Mouse (Mus musculus): ENCODE measurements at regions not wholly inside any gene's neighbourhood (a gene's known extent, or its start where the extent isn't known, plus 50 kb on each side); places are given as distances from the start of the nearest gene placed in this dataset.

DNA sequence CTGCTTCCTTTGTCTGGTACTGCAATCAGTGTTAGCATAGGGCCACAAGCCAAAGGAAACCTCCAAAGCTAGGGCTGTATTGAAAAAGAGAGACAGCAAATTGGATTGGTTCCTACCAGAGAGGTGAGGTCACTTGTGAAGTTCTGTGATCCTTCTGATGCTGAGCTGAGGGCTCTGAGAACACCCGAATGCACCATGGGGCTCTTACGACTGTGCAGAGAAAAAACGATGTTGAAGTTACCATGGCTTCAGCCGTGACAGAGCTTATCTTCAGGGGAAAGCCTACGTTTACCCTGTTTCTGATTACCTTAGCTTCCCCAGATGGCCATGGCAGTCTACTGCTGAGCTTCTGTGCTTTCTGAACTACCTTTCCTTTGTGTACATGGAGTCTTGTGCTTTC is 53.9 kb upstream of the Fmo9 start:
- no peak for DNase-seq (ENCODE audit: low spot score)

DNA sequence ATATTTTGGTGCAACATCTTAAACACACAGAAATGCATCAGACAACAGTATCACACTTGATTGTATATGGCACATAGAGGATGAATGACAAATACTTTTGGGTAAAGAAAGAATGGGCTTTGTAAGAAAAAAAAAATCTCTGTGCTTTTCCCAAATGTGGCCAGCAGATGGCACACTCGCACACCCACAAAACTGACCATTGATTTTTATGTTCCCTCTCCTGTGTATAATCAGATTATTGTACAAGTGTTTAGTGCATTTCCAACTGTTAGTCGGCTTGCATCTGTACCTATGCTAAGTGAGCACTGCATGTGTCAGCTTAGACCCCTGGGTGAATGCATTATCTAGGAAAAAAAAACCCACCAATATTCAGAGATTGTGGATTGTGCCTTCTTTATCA is 56.4 kb upstream of the Fmo9 start:
- DNase-seq (ENCODE audit: low spot score) = no peak

DNA sequence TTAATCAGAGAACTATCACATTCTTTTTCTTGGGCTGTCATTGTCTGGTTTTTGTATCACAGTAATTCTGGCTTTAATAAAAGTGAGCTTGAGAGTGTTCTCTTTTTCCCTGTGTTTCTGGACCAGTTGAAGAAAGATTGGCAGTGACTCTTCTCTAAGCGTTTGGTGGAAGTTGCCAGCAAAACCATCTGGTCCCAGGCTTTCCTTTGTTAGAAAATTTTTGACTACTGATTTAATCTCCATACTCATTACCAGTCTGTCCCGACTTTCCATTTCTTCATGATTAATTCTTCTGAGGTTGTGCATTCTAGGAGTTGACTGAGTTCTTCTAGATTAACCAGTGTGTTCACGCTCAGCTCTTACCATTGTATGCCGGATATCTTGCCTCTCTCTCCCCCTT is 68.6 kb upstream of the Fmo9 start:
- DNase-seq (ENCODE audit: low spot score) = no peak

DNA sequence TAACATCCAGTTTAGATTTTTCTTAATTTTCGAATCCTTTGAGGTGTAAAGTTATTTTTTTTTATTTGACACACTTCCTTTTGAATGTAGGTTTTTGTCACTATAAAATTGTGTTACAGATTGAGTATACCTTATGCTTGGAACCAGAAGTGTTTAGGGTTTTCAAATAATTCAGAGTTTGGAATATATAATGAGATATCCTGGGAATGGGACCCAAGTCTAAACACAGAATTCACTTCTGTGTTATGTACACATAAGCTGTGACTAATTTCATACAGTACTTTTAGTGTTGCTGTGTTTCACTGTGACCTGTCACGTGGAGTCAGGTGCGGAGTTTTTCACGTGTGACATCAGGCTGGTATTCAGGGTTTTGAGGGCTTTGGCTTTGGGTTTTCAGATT is 69.1 kb upstream of the Fmo9 start:
- DNase-seq (ENCODE audit: low spot score) = no peak

DNA sequence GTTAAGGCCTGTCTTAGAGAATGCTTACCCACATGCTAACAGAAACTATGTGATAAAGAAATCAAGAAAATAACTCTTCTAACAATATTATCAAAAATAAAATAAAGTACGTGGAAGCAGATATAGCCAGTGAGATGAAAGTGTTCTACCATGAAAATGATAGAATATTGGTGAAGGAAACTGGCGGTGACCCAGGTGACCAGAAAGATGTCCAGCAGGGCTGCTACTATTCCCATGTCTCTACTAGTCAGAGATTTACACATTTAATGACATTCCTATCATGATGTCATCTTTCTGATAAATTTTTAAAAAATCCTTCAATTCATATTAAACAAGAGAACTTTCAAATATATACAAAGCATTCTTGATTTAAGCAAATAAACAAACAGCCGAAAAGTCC is 69.8 kb upstream of the Fmo9 start:
- no peak for DNase-seq (ENCODE audit: low spot score)

DNA sequence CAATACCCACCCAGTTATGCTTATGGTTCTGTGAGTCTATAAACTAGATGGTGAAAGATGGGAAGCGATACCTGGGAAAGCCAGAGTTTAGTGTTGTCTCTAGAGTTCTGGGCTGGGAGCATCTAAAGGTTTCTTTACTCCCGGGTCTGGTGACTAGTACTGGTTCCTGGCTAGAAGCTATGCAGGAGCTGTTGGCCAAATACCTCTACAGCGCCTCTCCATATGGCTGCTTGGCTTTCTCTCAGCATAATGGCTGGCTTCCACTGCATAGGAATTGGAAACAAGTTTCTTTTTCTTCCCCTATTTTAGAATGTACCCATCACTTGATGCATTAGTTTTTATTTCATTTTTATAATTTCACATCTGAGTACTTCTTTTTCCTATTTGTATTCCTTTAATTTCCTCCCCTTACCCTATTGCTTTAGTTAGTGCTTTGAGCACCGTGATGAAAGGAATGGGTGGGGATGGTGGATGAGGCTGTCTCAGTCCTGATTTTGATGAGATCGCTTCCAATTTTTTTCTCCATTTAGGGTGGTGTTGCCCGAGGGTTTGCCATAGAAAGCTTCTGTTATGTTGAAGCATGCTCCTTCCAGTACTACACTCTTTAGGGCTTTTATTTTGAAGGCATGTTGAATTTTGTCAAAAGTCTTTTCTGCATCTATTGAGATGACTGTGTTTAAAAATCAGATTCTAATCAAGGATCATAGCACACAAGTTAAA is 71.5 kb upstream of the Fmo9 start:
- DNase-seq (ENCODE audit: low spot score) = no peak

DNA sequence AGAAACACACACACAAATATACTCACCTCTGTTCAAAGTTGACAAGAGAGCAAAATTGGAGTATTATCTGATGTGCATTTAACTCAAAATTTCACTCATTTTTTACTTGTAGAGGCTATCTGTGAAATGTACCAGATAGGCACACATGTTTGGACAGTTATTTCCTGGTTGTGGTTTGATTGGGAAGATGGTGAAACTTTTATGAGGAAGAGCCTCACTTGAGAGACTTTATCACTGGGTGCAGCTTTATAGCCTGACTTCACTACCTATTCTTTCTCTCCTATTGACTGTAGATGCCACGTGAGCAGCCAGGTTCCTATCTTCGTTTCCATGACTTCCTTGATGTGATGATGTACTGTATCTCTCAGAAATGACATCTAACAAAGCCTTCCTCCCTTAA is 77.3 kb upstream of the Fmo9 start:
- DNase-seq (ENCODE audit: low spot score) = no peak

DNA sequence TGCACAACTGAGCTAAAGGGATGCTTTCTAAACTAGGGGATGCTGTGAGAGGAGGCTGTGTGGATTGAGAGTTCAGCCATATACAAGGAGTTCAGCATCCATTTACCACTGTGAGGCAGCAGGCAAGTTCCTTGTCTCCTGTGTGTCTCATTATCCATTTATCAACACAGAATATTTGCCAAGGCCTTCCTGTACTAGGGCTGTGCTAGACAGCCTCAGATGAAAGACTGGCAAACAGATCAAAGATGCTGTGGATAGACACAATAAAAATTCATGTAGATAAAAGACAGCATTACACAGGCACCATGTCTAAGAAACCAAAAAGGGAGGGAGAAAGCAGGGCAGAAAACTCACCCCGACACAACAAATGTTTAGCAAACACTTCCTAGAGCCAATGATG is 91.5 kb upstream of the Fmo9 start:
- DNase-seq (ENCODE audit: low spot score) = no peak

DNA sequence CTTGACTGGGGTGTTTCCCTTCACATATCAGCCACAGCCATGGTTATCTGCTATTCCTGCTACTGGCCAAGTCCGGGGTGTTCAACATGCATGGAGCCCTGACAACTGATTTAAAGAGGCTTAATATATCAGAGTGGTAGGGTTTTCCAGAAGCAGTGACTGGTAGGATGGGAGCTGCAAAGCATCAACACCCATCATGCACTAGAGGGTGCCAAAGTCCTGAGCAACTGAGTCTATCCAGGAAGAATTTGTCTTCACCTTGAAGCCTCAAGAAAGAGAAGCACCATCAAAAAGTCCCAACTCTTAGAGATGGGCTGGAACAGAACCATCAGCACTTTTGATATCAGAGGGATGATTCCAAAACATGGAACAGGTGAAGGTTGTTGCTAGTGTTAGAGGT is 100.5 kb upstream of the Fmo9 start:
- DNase-seq (ENCODE audit: low spot score) = peak; percentile 19

DNA sequence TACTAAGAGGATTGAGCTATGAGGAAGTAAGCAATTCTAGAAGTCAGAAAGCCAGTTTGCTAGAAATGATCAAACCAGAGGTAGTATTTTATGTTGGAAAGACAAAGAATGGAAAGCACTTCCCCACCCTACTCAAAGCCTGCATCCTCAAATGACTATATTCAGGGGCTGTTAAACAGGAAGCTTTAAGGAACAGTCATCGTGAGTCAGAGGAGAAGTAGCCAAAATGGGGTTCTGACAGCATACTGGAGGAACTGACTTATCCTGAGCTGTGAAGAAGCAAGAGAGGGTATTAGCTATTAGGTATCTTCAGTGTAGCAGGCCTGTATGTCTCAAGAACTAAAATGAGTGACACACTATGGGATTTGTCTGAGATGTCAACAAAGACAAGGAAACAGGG is 106.3 kb upstream of the Fmo9 start:
- no peak for DNase-seq (ENCODE audit: low spot score)

DNA sequence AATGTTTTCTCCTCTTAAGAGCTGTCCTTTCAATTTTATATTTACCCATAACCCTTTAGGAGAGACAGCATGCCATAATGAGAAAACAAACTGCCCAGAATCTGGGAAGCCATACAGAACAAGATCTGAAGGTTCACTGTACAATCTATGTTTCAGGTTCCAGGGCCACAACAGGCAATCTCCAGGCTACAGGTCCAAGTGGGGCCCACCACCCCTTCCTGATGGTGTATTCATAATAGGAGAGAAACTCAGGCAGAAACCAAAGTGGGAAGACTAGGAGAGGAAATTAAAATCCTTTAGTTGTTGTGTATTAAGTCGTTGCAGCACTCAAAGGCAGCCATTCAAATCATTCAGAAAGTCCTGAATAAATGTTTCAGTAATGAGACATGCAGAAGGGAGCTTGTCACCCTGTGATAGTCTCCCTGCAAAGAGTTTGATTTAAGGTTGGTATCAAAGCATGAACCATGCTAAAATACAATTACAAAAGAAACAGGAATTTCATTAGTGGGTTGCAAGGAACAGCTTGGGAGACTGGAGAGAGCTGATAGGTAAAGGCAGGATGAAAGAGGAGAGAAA is 107.3 kb upstream of the Fmo9 start:
- no peak for DNase-seq (ENCODE audit: low spot score)

DNA sequence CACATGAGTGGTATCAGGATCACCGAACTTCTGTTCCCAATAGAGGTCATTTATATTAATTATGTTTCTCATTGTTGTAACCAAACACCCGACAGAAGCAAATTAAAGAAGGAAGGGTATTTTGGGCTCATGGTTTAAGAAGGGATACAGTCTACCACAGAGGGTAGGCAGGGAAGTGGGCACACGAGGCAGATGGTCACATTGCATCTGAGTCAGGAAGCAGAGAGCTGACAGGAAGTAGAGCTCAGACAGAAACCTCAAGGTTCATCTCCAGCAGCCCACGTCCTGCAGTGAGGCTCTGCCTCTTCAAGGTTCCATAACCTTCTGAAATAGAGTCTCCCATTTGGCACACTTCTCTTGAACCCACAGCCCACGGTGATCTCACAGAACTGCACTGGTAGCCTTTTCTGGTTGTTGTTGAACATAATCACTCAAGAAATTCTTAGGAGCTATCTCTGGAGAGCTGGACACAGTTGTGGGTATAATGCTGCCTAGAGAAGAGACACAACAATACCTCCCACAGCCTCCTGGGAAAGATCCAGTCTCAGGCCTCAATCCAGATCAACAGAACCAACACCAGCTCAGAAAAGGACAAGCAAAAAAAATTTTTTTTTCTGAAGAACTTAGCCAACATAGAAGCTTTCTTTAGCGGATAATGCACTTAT is 111.5 kb upstream of the Fmo9 start:
- DNase-seq (ENCODE audit: low spot score) = no peak

DNA sequence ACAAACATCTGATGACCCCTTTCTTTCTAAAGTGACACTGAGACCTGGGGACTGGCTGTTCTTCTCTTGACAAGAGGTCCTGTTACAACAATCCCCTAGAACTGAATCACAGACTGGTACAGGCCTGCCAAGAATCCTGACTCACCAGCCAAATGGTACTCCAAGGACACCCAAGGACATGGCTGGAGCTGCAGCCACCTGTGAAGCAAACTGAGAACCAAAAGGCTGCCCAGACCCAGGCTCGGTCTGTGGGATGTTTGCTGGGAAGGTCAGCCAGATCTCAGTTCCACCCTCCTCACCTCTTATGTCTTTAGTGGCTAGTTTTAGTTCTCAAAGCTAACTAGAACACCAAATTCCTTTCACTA is 112.1 kb upstream of the Fmo9 start:
- DNase-seq (ENCODE audit: low spot score) = no peak

DNA sequence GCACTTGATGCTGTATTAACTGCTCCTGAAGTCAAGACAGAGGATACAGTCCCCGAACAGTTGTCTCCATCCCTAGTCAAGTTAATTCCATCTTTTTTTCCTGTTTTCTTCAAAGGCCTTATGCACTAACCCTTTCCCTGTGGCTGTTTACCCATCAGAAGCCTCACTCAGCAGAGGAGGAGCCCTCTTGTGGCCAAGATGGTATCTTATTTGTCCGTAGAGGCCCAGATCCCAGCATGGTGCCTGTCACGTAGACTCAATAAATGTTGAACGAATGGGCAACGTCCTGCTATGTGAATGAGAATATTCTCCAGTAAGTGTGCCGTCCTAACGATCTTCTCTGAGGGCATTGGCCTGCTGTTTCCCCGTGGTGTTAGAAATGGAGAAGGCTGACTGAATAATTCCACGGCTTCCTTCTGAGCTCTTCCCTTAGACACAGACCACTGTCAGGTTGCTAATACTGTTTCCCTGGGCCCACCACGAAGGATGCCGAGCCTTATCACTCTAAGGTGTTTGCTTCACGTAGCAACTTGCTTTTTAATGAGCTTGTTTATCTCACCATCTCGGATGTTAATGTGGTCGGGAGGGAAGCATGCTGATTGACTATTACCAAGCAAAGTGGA is 113.1 kb upstream of the Fmo9 start:
- DNase-seq (ENCODE audit: low spot score) = no peak

DNA sequence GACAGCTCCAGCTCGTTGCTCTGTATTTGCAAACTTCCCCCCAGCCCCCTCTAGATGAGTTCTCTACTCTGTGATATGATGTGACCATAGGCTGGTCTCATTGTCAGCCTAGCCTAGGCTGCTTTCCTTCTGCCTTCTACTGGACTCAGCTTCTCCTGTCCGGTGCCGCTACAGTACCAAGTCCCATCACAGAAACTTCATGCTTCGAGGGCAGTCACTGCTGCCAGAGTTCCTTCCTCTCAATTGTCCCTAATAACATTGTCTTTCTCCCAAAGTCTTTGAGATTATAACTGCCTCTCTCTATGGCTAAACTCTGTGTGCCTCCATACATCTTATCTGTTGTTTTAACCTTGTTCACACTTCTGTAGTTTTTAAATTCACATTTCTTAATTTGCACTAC is 114.0 kb upstream of the Fmo9 start:
- no peak for DNase-seq (ENCODE audit: low spot score)

DNA sequence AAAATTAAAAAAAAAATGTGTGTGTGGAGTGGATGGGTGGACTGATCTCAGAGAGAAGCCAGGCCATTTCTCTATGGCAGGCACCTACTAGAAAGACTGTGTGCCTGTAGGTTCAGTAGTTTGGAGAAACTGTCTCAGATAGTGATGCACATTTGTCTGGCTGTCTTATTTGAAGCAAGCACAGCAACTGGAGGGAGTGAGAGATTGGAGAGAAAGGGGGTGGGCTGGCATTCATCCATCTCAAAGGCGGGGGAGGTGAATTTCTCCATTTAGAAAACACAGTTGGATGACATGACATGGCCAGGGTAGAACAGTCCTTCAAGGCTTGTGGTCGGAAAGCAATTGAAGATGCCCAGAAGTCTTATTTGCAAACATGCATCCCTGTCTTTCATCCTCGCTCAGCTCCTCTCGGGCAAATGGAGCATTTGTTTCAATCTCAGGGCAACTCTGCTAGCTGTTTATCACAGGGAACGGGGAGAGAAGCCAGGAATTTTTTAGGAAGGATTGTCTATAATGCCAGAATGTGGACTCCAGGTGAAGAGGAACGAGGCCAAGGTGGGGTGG is 114.8 kb upstream of the Fmo9 start:
- no peak for DNase-seq (ENCODE audit: low spot score)

DNA sequence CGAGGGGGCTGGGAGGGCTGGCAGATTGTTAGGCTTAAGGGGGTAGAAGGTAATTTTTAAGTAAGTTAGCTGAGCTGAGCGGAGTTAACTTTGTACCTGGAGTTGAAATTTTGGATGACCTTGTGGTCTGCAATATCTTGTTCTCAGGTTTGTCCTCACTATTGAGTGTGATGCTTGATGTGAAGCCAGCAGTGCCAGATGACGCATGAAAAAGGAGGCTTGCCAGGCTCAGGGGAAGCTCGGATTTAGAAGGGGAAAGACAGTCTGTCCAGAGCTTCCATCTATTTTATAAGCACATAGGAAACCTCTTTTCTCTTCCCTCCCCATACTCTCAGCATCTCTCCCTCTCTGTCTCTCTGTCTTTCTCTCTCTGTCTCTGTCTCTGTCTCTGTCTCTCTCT is 115.3 kb upstream of the Fmo9 start:
- no peak for DNase-seq (ENCODE audit: low spot score)

DNA sequence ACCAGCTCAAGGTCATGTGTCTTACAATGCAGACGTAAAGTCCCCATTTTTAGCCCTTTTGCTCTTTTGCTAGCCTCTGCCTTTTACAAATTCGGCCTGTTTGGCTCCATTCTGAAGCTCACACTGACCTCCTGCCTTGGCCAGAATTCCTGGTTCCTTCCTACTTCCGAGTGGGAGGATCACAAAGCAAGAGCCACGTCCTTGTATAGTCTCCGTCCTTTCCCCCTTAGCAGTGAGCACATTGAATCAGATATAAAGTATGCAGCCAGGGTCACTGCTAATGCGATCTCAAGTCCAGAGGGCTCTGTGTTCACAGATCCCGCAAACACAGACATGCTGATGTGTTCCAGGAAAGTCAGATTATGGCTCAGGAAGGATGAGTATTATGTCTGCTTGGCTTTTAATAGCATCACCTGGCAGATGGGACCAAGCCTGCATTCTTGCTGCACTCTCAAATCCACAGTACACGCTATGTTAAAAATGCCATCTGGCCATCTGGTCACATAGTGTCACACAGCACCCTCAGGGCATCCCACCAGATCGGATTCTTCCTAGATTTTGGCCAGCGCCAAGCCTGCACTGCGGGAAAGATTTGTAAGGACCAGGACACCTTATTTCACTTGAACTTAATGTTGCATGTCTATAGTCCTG is 119.4 kb upstream of the Fmo9 start:
- DNase-seq (ENCODE audit: low spot score) = no peak

DNA sequence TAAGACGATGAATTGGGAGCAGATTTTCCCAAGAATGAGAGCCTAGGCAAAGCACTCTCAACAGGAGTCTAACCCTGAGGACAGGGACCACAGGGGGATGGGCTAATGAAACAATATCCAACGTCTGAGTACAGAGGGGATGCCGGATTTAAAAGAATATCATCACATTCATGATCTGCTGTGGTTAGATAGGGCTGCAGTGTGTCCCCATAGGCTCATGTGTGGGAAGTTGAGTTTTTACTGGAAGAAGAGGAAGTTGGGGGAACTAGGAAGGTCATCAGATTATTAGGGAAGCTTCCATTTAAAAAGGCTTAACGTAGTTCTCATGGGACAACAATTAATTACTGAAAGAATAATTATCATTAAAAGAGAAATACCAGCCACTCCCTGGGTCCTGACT is 120.3 kb upstream of the Fmo9 start:
- DNase-seq (ENCODE audit: low spot score) = no peak

DNA sequence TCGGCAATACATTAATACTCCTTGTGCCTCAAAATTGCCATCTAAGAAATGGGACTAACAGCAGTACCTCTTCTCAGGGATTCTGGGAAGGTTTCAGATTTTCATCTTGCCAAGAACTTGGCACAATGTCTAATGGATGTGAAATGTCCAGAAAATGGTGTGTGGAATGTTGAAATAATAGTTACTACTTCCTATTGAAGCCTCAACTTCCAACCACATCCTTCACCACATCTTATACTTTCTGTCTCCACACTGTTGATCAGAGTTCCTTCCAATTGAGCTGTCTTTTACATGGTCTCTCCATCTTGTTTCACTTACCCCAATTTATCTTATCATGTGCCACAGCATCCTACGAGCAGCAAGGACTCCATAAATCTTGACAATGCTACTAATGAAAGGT is 122.3 kb upstream of the Fmo9 start:
- no peak for DNase-seq (ENCODE audit: low spot score)

DNA sequence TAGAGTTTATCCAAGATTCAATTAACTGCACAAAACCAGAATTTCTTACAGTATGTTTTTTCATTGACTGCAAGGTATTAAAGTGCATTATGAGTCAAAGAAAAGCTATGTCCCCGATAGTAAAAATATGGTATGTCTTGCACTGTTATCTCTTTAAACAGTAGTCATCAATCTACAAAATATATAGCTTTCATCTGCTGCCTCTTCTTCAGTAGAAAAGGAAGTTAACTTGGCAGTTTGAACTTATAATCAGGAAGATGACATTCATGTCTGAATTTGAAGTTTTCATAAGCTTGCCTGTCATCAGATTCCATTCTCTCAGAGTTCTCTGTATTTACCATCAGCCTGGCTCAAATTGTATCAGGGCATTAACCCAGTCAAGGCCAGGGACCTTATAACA is 122.7 kb upstream of the Fmo9 start:
- no peak for DNase-seq (ENCODE audit: low spot score)

DNA sequence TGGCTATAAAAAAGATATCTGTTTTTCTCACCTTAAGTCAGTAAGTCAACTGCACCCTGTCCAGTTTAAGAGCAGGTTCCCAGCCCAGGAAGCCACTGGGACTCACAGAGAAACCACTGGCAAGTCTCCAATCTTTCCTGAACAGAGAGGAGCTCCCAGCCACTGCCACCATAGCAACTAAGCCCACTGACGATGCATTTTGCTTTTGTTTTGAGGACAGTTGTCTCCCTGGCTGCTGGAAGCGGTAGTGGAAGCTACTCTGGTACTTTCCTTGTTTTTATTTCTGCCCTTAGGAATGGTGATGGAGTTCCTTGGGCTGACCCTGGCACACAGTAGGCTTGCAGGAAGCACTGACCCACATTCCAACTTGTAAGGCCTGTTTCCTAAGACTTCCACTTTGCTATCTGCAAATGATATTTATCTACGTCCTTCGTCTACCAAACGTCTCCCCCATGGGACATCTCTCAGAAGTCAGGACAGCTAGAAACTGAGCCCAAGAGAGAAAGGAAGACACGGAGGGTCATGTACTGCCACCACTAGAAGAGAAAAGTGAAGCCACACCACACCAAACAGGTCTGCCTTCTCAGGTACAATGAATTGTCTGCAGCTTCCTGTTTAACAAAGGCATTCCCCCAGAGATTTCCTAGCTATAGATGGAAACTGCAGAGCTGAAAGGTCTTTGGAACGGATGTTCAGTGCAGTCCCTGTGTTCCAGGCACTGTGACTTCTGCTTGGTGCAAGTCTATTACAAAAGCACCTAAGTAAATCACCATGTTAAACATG is 125.7 kb upstream of the Fmo9 start:
- DNase-seq (ENCODE audit: low spot score) = no peak
